Mouse (Mus musculus): ENCODE results near the gene Zdhhc18. TPM values are rescaled to one million over a fixed set of nuclear protein-coding genes. Genes with fewer than 3 reads are reported as not detected.
A peak's percentile ranks its signal among the peaks of the same experiment; 100 is the strongest.

The Zdhhc18 gene
- polyA plus RNA-seq, 1 experiment, result 27.4 TPM

DNA sequence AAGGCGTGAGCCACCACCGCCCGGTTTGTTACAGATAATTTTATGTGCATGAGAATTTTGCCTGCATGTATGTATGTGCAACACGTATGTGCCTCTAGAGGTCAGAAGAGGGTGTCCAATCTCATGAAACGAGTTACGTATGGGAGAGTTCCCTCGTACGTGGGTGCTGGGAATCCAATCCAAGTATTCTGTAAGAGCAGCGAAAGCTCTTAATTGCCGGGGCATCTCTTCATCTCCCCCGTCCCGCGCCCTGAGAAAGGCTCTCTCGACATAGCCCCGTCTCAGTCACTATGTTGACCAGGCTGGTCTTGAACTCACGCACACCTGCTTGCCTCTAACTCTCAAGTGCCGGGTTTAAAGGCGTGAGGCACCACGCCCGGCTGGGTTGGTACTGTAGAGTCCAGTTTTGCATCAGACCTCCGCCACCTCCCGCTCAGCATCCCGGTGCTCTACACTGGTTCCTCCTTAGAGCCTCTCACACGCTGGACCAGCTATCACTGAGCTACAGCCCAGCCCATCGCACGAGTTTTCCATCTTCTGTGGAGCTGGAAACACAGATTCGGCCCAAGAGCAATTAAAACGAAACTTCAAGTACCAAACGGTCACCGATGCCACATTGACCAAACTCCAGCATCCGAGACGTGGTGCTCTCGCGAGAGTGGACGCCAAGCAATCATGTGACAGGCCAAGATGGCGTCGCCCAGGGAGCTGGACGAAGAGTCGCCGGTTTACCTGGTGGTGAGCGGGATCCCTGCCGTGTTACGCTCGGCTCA, 75.7 kb downstream of the Zdhhc18 start, which contains the start of gene Gpatch3:
Gene Gpatch3 (plus strand): TSS at position 676 of the 773 bp plus-strand sequence.
- Histone ChIP-seq H3K27ac (ENCODE audit: insufficient read depth, low read depth, low read length) (peak within 1 kb of the TSS; percentile 52), H3K4me1 (ENCODE audit: control insufficient read depth, insufficient read depth, low read length) (peaks cover 12% of the 10 kb centered on the region), H3K4me3 (ENCODE audit: insufficient read depth, low read length) (peak within 1 kb of the TSS; percentile 81)
- no peak; the same call in 1 of the 2 replicates for TF ChIP-seq POLR2A (IDR thresholded peaks at IDR 0.05; ENCODE audit: borderline replicate concordance, low read depth, low read length)
- no peak for TF ChIP-seq CTCF (IDR thresholded peaks at IDR 0.05; ENCODE audit: low read depth, low read length)

DNA sequence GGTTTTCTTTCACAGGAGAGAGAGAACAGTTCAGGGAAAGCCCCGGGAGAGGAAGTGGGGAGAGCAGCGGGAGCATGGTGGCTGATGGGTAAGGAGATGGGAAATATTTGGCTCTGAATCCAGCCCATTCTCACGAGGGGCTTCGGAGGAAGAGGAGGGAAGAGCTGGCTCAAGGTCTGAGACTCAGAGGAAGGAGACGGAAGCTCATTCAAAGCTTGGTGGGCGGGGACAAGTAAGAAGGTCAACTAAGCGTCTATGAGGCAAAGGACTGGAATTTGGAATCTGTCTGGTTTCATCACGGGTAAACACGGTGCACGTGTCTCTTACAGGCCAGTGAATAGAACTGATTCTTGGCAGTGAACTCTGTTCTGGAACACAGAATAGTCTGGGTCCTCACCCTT, 79.9 kb downstream of the Zdhhc18 start:
- Histone ChIP-seq H3K27ac (ENCODE audit: insufficient read depth, low read depth, low read length) (no peak overlapping the region), H3K4me3 (ENCODE audit: insufficient read depth, low read length) (no peak overlapping the region), H3K4me1 (ENCODE audit: control insufficient read depth, insufficient read depth, low read length) (peaks cover 6% of the 10 kb centered on the region; the same call in 1 of the 2 replicates)
- no peak for TF ChIP-seq CTCF (IDR thresholded peaks at IDR 0.05; ENCODE audit: low read depth, low read length)
- TF ChIP-seq POLR2A (IDR thresholded peaks at IDR 0.05; ENCODE audit: borderline replicate concordance, low read depth, low read length), result no peak

DNA sequence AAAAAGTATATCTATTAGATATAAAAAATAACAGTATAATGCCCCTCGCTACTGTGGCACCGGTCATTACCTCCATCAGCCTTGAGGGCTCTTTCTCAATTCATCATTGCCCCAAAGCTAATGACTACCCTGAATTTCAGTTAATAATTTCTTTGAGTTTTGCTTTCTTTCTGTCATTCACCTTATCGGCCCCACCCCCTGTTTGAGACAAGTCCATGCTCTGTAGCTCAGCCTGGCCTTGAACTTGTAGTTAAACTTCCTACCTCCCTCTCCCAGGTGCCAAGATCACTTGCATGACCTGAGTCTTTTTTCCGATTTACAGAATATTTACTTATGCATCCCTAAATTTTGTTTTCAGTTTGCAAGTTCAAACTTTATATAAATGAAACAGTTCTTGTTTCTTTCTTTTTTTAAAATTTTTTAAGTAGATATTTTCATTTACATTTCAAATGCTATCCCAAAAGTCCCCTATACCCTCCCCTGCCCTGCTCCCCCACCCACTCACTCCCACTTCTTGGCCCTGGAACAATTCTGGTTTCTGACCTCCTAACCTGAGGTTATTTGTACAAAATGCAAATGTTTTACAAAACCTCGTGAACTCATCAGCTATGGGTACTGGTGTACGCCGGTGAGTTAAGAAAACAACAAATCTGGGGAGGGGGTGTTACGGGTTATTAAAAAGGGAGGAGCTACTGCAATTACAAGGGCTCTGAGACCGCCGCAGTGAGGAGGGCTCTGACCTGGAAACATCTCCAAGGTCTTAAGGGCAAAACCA, 80.5 kb downstream of the Zdhhc18 start:
- Histone ChIP-seq H3K4me1 (ENCODE audit: control insufficient read depth, insufficient read depth, low read length) (peaks cover 6% of the 10 kb centered on the region; the same call in 1 of the 2 replicates), H3K27ac (ENCODE audit: insufficient read depth, low read depth, low read length) (no peak overlapping the region), H3K4me3 (ENCODE audit: insufficient read depth, low read length) (no peak overlapping the region)
- TF ChIP-seq CTCF (IDR thresholded peaks at IDR 0.05; ENCODE audit: low read depth, low read length), result no peak
- TF ChIP-seq POLR2A (IDR thresholded peaks at IDR 0.05; ENCODE audit: borderline replicate concordance, low read depth, low read length), result no peak

DNA sequence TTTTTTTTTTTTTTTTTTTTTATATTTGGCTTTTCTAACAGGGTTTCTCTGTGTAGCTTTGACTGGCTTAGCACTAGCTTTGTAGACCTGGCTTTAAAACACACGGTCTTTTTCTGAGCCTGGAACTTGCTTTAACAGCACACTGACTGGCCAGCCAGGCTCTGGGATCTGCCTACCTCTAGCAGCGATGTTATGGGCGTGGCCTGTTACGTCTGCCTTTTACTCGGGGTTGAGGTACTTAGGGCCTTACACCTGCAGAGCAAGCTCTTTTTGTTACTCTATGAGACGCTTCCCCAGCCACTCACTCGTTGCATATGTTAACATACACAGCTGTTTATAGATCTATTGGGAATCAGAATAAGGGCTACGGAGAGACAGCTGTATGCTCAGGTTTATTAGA, 82.7 kb downstream of the Zdhhc18 start:
- Histone ChIP-seq H3K4me1 (ENCODE audit: control insufficient read depth, insufficient read depth, low read length) (peaks cover 14% of the 10 kb centered on the region), H3K27ac (ENCODE audit: insufficient read depth, low read depth, low read length) (no peak overlapping the region), H3K4me3 (ENCODE audit: insufficient read depth, low read length) (no peak overlapping the region)
- TF ChIP-seq CTCF (IDR thresholded peaks at IDR 0.05; ENCODE audit: low read depth, low read length) (no peak), POLR2A (IDR thresholded peaks at IDR 0.05; ENCODE audit: borderline replicate concordance, low read depth, low read length) (no peak)

DNA sequence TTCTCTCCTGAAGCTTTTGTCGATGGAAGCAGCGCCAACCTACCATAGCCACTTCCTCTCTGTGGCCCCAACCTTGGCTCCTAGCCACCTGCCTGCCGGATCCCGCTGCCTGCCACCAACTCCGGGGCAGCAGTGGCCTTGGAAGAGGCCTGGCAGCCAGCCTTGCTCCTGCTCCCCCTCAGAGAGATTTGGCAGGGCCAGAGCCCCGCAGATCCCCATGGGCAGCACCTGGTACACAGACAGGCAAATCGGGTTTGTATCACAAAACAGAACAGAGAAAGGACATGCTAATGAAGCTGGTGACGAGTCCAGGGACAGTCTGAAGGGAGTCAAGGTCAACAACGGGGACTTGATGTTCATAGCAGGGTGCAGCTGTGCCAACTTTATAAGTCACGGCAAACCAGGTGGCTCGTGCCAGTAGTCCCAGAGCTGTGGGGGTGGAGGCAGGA, 86.8 kb downstream of the Zdhhc18 start:
- H3K27ac ChIP-seq (ENCODE audit: insufficient read depth, low read depth, low read length), result no peak overlapping the region
- peaks cover 8% of the 10 kb centered on the region for H3K4me1 ChIP-seq (ENCODE audit: control insufficient read depth, insufficient read depth, low read length)
- no peak overlapping the region for H3K4me3 ChIP-seq (ENCODE audit: insufficient read depth, low read length)
- TF ChIP-seq CTCF (IDR thresholded peaks at IDR 0.05; ENCODE audit: low read depth, low read length), result no peak
- TF ChIP-seq POLR2A (IDR thresholded peaks at IDR 0.05; ENCODE audit: borderline replicate concordance, low read depth, low read length), result no peak

GRCm38 (mm10) chr4:133561622-133562021, 88.3 kb downstream of the Zdhhc18 start:
- Histone ChIP-seq H3K4me1 (ENCODE audit: control insufficient read depth, insufficient read depth, low read length) (peaks cover 8% of the 10 kb centered on the region), H3K4me3 (ENCODE audit: insufficient read depth, low read length) (no peak overlapping the region), H3K27ac (ENCODE audit: insufficient read depth, low read depth, low read length) (no peak overlapping the region)
- TF ChIP-seq POLR2A (IDR thresholded peaks at IDR 0.05; ENCODE audit: borderline replicate concordance, low read depth, low read length) (no peak), CTCF (IDR thresholded peaks at IDR 0.05; ENCODE audit: low read depth, low read length) (no peak)

- H3K27ac ChIP-seq (ENCODE audit: insufficient read depth, low read depth, low read length), result no peak overlapping the region
- TF ChIP-seq POLR2A (IDR thresholded peaks at IDR 0.05; ENCODE audit: borderline replicate concordance, low read depth, low read length), result no peak
- TF ChIP-seq CTCF (IDR thresholded peaks at IDR 0.05; ENCODE audit: low read depth, low read length), result no peak
- H3K4me1 ChIP-seq (ENCODE audit: control insufficient read depth, insufficient read depth, low read length), result peaks cover 8% of the 10 kb centered on the region
- no peak overlapping the region for H3K4me3 ChIP-seq (ENCODE audit: insufficient read depth, low read length)
Observed at GRCm38 (mm10) chr4:133559846-133560245, 90.1 kb downstream of the Zdhhc18 start.

DNA sequence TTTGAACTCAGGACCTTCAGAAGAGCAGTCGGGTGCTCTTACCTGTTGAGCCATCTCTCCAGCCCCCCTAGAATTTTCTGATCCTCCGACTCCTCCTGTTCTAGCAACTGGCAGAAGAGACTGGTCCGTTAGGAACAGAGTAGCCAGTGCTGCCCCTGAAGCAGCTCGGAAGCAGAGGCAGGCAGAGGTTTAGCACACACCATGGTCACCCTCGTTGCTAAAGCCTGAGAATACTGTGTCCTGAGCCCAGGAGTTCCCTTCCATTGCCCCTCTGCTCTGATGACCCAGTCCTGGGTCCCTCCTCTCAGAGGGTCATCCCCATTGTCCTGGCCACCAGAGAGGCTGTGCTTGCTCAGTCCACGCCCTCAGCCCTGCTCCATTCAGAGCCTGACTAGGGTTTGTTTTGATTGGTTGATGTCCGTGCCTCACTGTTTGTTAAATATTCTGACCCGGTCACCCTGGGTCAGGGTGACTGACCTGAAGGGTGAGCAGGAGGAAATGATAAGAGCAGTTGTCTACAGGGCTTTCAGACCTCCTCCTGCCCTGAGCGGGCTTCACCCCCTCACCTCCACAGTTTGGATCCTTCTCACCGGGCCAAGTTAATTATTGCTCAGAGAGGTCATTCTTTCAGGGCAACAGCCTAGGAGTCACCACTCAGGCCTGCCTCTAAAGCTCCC, 92.8 kb downstream of the Zdhhc18 start:
- H3K27ac ChIP-seq (ENCODE audit: insufficient read depth, low read depth, low read length), result no peak overlapping the region
- TF ChIP-seq CTCF (IDR thresholded peaks at IDR 0.05; ENCODE audit: low read depth, low read length) (no peak), POLR2A (IDR thresholded peaks at IDR 0.05; ENCODE audit: borderline replicate concordance, low read depth, low read length) (no peak)
- no peak overlapping the region for H3K4me3 ChIP-seq (ENCODE audit: insufficient read depth, low read length)
- H3K4me1 ChIP-seq (ENCODE audit: control insufficient read depth, insufficient read depth, low read length), result peaks cover 18% of the 10 kb centered on the region

Other genes with a start within 250 kb of the Zdhhc18 start
- not detected in 2 replicates for gene Tent5b, start 170.0 kb downstream of the Zdhhc18 start, polyA plus RNA-seq (2012; ENCODE audit: insufficient read depth, insufficient read length, missing spikeins)
- 1.0 TPM in 1 of 2 replicates, not detected in the other for gene Trnp1, start 151.6 kb downstream of the Zdhhc18 start, polyA plus RNA-seq (2012; ENCODE audit: insufficient read depth, insufficient read length, missing spikeins)
- gene Kdf1, start 131.2 kb downstream of the Zdhhc18 start, polyA plus RNA-seq (2012; ENCODE audit: insufficient read depth, insufficient read length, missing spikeins), result not detected in 2 replicates
- gene Nudc, start 104.2 kb downstream of the Zdhhc18 start, polyA plus RNA-seq (2012; ENCODE audit: insufficient read depth, insufficient read length, missing spikeins), result 107 and 110 TPM in 2 replicates
- gene Nr0b2, start 96.8 kb downstream of the Zdhhc18 start, polyA plus RNA-seq (2012; ENCODE audit: insufficient read depth, insufficient read length, missing spikeins), result not detected in 2 replicates
- 12.9 and 17.4 TPM in 2 replicates for gene Gpatch3, start 75.4 kb downstream of the Zdhhc18 start, polyA plus RNA-seq (2012; ENCODE audit: insufficient read depth, insufficient read length, missing spikeins)
- gene Gpn2, start 65.8 kb downstream of the Zdhhc18 start, polyA plus RNA-seq (2012; ENCODE audit: insufficient read depth, insufficient read length, missing spikeins), result 9.3 and 11.2 TPM in 2 replicates
- 2.5 and 3.3 TPM in 2 replicates for gene Sfn, start 48.0 kb downstream of the Zdhhc18 start, polyA plus RNA-seq (2012; ENCODE audit: insufficient read depth, insufficient read length, missing spikeins)
- 15.5 and 16.6 TPM in 2 replicates for gene Pigv, start 22.5 kb upstream of the Zdhhc18 start, polyA plus RNA-seq (2012; ENCODE audit: insufficient read depth, insufficient read length, missing spikeins)
- 58.7 and 61.1 TPM in 2 replicates for gene Arid1a, start 106.6 kb upstream of the Zdhhc18 start, polyA plus RNA-seq (2012; ENCODE audit: insufficient read depth, insufficient read length, missing spikeins)
- 100 and 101 TPM in 2 replicates for gene Rps6ka1, start 237.6 kb upstream of the Zdhhc18 start, polyA plus RNA-seq (2012; ENCODE audit: insufficient read depth, insufficient read length, missing spikeins)

Measured in bone marrow macrophage, adult 2 months (primary cell).